Mouse (Mus musculus) layer of hippocampus, adult 18-20 months (tissue): ENCODE results near the gene Gvin1. TPM values are rescaled to one million over a fixed set of nuclear protein-coding genes. Genes with fewer than 3 reads are reported as not detected.
"Not testable (repeated sequence)": the region's sequence is repeated elsewhere in the genome, so short reads cannot be mapped to it uniquely, and the experiment has no call there.

Source experiments
- DNase-seq, 2 experiments: peaks; one replicate each; pipeline ENCODE4 v3.0.0; 2022; ENCODE audit warnings: low spot score in 2 of 2
- long read RNA-seq: library from polyadenylated mRNA; stranded (forward); transcript quantifications from one replicate; pipeline ENCODE4 v2.0.0, GENCODE M21; 2021
- total RNA-seq, 2 experiments: library from RNA; stranded (reverse); gene quantifications; 2 replicates each; pipeline ENCODE4 v1.2.3; 2021

The Gvin1 gene
- 1 to 10 TPM in 1 of 2 experiments, under 1 TPM in 1; 0.28 to 1.2 TPM for total RNA-seq
- long read RNA-seq, result 0 reads

- DNase-seq, result not testable (repeated sequence)
Measured at GRCm38 (mm10) chr7:106215177-106215576, at the start of gene Gvin1. Gene Gvin1, minus strand, starts transcription at chr7:106215326.

- no peak for DNase-seq
Measured at GRCm38 (mm10) chr7:106251844-106252517, 36.9 kb upstream of the Gvin1 start.

GRCm38 (mm10) chr7:106248922-106249321 is 33.8 kb upstream of the Gvin1 start:
- DNase-seq, result no peak

- no peak for DNase-seq
Measured at GRCm38 (mm10) chr7:106248245-106248644, 33.1 kb upstream of the Gvin1 start.

- DNase-seq, result no peak
Measured at GRCm38 (mm10) chr7:106245601-106246000, 30.5 kb upstream of the Gvin1 start.

- DNase-seq, result not testable (repeated sequence)
Measured at GRCm38 (mm10) chr7:106240484-106241275, 25.6 kb upstream of the Gvin1 start.

GRCm38 (mm10) chr7:106237192-106237465 is 22.0 kb upstream of the Gvin1 start:
- DNase-seq, result no peak

- DNase-seq, result no peak
Measured at GRCm38 (mm10) chr7:106236327-106237191, 21.4 kb upstream of the Gvin1 start.

GRCm38 (mm10) chr7:106235596-106235995 is 20.5 kb upstream of the Gvin1 start:
- DNase-seq, result no peak

- DNase-seq, result not testable (repeated sequence)
Measured at GRCm38 (mm10) chr7:106215910-106216309, 784 bp upstream of the Gvin1 start.

GRCm38 (mm10) chr7:106213770-106214169 is 1.4 kb downstream of the Gvin1 start:
- DNase-seq, result not testable (repeated sequence)

GRCm38 (mm10) chr7:106206630-106207029 is 8.5 kb downstream of the Gvin1 start:
- not testable (repeated sequence) for DNase-seq

- not testable (repeated sequence) for DNase-seq
Measured at GRCm38 (mm10) chr7:106177065-106177464, 38.1 kb downstream of the Gvin1 start.

GRCm38 (mm10) chr7:106145013-106145754 is 69.9 kb downstream of the Gvin1 start:
- DNase-seq, result not testable (repeated sequence)

GRCm38 (mm10) chr7:106141128-106141895 is 73.8 kb downstream of the Gvin1 start:
- not testable (repeated sequence) for DNase-seq

GRCm38 (mm10) chr7:106117090-106117948 is 97.8 kb downstream of the Gvin1 start:
- DNase-seq, result not testable (repeated sequence)
